Mouse (Mus musculus) mature B cell (primary cell): Measurements from ENCODE around the gene Cyp2f2.

Source experiments
- in situ Hi-C: fragments of 300-500 bp; cut with MboI; formaldehyde crosslinking; loops from 2 replicates; pipeline ENCODE4 v1.14.3; 2019

Gene Cyp2f2

DNA sequence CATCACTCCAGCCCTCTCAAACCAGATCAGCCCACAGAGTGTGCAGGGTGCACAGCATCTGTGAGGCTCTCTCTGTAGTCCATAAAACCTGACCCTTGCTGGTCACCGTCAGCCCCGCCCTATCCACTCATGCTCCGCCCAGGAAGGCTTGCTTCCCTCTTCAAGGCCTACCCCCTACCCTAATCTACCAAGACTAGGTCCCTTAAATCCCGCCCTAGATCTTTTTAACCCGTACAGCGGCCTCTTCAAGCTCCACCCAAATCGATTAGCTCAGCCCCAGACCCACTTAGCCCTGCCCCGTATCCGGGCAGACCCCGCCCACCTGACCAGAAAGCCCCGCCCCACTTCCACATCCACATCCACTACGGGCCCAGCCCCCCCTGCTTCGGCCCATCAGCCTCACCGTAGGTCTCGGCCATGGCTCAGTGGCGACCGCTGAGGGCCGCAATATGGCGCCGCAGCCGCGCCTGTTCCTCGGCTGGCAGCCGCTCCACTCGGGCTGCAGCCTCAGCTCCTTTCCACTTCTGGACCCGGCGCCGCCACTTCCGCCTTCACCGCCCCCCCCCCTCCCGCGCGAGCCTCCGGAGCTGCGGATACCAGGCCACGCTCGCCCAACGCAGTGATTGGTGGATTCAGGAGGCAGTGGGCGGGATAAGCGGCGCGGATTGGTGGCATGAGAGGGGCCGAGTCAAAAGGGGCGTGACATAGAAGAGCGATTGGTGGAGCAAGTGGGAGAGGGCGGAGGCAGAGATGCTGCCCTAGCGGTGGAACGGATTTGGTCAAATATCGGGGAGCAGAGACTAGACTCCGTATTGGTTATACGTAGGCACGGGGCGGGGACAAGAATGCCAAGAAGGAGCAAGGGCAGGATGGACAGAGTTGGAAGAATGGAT is 58.9 kb downstream of the Cyp2f2 start, which contains the start of gene Rab4b:
TSS of gene Rab4b (minus strand) at position 573 of the 893 bp plus-strand sequence.
- in situ Hi-C loops: no loop called here

DNA sequence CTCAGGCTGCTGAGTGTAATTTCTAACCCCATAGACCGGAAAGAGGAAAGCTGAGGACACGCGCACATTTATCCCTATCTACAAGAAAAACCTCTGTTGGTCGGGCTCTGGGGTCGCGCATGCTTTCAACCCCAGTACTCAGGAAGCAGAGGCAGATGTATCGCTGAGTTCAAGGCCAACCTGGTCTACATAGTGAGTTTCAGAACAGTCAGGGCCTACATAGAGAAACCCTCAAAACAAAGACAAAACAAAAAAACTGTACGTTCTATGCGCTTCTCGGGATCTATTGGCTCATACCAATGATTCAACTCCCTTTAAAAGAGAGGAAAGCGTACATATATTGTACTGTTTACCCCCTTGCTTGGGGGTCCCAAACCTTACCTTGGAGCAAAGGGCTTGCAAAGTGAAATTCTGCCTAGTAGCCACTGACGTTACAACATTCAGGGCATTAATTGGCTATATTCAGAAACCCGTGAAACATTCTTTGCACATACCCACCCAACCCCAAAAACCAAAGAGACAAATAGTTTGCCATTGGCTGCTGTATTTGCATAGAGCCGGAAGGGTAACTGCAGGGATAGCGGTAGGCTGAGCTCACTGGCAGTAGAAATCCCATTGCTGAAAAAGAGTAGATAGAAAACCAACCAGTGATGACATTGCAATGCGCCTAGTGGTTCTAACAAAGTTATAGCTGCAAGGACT is 59.7 kb downstream of the Cyp2f2 start:
- in situ Hi-C loops: no loop called here

DNA sequence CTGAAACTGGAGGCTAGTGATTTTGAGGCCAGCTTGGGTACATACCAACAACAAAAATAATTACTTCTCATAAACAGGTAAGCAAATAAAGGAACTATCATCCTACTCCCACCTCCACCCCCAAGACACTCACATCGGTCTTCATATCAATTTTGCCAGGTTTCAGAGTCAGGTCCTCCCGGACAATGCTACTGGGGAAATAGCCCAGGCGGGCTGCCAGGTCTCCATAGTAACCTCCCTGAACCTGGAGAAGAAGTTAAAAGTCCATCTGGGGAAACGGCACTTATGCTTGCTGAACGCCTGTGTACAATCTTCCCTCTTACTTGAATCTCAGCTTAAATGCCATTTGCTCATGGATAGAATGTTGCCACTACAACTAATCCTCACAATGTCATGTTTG is 60.3 kb downstream of the Cyp2f2 start:
- in situ Hi-C loops: no loop called here

DNA sequence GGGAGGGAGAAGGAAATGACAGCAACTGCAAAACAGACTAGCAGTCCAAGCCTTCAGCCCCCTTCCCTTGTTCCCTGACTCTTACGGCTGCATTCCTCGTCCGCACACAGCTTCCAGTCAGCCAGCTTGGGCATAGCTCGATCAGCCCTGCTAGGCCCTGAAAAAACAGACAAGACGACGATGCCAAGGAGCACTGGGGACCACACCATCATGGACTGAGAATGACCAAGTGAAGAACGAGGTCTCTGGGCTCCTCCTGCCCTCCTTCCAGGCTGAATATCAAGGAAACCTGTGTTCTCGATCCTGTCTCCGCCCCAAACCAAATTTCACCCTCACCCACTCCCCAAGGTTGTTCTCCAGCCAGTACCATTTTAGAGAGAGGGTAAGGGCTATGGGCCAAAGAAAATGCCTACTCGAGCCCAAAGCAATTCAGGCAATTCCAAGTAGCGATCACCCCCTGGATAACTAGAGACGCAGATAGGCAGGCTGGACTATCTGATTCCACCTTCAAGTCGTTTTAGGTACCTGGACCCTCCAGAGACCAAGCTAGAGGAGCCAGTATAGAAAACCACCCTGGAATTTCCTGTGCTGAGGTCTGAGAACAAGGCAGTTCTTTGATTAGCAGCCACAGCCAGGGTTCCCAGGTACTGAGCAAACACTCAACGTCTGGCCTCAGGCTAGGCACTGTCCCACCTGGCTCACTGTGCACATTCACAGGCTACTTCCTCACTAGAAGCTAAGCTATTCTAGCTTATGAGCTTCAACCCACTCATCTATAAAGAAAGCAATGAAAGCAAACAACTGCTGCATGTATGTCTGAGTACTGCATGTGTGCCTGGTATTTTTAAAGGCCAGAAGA is 61.4 kb downstream of the Cyp2f2 start, which contains the start of the genes Gm21983 and Mia:
TSS of gene Gm21983 (minus strand) at position 250 of the 859 bp plus-strand sequence.
TSS of gene Mia (minus strand) at position 321 of the 859 bp plus-strand sequence.
- in situ Hi-C loops: no loop called here

DNA sequence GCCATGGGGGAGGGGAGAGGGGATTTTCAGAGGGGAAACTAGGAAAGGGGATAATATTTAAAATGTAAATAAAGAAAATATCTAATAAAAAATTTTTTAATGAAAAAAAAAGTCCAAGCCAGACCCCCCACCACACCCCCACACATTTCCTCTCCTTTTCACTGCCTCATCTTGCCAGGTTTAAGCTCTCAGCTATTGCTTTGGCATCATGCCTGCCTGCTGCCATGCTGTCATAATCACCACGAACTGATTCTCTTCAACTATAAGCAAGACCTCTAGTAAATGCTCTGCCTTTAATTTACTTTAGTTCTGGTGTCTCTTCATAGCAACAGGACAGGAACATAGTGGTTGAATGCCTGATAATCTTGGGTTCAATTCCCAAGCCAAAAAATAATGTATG is 62.8 kb downstream of the Cyp2f2 start:
- in situ Hi-C loops: no loop called here
